Mouse (Mus musculus): ENCODE measurements around the gene Man2b1.

DNA sequence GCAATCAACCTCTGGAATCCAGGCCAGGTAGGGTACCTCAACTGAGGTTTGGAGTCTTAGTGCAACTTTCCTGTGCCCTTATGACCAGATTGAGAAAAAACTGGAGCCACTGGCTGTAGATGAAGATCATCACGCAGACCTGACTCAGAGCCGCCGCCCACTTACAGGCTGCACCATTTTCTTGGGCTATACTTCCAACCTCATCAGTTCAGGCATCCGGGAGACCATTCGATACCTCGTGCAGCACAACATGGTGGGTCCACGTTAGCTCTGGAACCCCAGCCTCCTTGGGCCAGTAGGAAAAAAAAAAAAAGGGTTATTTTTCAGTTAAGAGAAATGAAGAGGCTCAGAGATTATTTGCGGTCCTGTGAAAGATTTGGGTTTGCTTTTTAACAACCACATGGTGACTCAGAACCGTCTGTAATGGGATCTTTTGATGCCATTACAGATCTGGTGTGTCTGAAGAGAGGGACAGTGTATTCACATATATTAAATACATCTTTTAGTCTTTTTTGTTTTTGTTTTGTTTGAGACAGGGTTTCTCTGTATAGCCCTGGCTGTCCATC is 10.6 kb upstream of the Man2b1 start:
- TF ChIP-seq CTCF (IDR thresholded peaks at IDR 0.05; ENCODE audit: low read depth, low read length) (no peak), GATA1 (IDR thresholded peaks at IDR 0.05; ENCODE audit: borderline replicate concordance, low read length) (no peak), TAL1 (conservative IDR thresholded peaks at IDR 0.05; ENCODE audit: low read depth, low read length) (no peak), POLR2AphosphoS5 (IDR thresholded peaks at IDR 0.05; ENCODE audit: insufficient replicate concordance, low read depth, low read length) (no peak), GATA2 (IDR thresholded peaks at IDR 0.05; ENCODE audit: borderline replicate concordance, low read depth, low read length) (no peak)

Data from G1E (cell line).